Mouse (Mus musculus) NIH3T3 (cell line): ENCODE results near the gene Dnajc22.
A peak's percentile ranks its signal among the peaks of the same experiment; 100 is the strongest.
"Not testable (repeated sequence)": the region's sequence is repeated elsewhere in the genome, so short reads cannot be mapped to it uniquely, and the experiment has no call there.

Experiments used
- DNase-seq: peaks from one replicate; pipeline ENCODE4 v3.0.0-alpha.2; 2012; ENCODE audit warnings: low read depth

Dnajc22 gene

DNA sequence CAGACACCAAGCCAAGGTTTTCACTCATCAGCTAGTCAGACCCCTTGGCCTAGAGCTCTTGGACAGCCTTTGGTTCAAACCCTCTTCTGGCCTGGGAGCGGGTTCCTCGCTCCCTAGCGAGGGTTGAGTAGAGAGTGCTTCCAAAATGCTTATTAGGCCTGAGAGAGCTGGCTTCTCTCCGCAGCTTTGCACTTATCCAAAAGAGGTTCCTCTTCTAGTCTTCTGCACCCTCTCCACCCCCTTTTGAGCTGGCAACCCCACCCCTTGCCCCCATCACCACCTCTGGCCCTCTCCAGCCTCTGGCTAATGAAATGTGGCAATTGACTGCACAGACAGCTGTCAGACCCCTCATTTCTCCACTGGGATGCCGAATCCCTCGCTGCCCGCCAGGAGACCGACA is at the start of gene Dnajc22:
Gene Dnajc22 (plus strand): TSS at position 301 of the 400 bp plus-strand sequence.
- no peak for DNase-seq

DNA sequence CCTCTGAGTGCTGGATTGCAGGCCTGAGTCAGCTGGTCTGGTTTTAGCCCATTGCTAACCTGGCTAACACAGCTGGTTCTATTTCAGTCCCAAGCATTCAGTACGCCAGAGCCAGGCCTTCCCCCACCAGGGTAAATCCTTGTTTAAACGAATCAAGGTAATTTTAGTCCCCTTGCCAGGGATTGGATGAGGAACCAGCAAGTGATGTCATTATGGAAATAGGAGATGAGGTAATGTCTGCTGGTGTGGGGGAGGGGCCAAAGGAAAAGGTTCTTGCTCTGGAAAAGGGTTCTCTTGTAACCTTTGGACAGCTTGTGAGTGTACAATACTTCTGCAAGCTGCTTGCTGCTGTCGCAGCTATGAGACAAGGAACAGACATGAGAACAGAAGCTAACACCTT is 48.1 kb upstream of the Dnajc22 start:
- DNase-seq: peak; percentile 28

- DNase-seq: not testable (repeated sequence)
Measured at GRCm38 (mm10) chr15:99045734-99046133, 47.2 kb upstream of the Dnajc22 start.

GRCm38 (mm10) chr15:99049473-99050253 is 43.3 kb upstream of the Dnajc22 start:
- peak; percentile 82 for DNase-seq

GRCm38 (mm10) chr15:99053373-99053772 is 39.6 kb upstream of the Dnajc22 start:
- peak; percentile 66 for DNase-seq

DNA sequence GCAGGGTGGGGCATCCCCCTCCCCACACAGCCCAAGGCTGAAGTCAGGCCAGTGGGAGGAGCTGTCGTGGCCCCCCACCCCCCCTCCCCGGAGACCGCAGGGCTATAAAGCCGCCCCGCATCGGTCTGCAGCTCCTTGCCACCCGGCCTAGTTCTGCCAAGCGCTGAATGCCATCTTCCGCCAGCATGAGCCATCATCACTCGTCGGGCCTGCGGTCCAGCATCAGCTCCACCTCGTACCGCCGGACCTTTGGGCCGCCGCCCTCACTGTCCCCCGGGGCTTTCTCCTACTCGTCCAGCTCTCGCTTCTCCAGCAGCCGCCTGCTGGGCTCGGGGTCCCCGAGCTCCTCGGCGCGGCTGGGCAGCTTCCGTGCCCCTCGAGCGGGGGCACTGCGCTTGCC is 37.9 kb upstream of the Dnajc22 start, which contains the start of gene Prph:
Gene Prph (plus strand): TSS at position 135 of the 400 bp plus-strand sequence.
- DNase-seq: no peak

DNA sequence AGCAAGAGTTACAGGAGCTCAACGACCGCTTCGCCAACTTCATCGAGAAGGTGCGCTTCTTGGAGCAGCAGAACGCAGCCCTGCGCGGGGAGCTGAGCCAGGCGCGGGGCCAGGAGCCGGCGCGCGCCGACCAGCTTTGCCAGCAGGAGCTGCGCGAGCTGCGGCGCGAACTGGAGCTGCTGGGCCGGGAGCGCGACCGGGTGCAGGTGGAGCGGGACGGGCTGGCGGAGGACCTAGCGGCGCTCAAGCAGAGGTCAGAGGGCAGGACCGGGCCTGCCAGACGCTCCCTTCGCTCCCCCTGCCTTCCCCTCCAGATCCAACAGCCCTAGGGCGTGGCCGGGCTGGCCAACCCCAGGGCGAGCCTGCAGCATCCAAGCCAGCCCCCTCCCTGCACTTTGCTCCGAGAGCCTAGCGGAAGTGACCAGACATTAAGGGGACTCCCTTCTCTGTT is 37.4 kb upstream of the Dnajc22 start:
- no peak for DNase-seq

DNA sequence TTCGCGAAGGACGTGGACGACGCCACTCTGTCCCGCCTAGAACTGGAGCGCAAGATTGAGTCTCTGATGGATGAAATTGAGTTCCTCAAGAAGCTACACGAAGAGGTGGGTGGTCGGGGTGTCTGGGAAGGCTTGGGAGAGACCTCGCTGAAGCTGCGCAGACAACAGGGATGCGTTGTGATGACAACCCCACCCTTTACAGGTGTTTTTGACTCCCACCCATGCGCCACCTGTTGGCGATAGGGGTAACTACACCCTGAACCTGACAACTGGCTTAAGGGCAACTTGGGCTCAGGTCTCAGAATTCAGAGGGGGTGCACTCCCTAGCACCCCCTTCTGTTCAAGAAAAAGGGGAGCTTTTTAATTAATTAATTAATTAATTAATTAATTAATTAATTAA is 36.6 kb upstream of the Dnajc22 start:
- peak; percentile 38 for DNase-seq

DNA sequence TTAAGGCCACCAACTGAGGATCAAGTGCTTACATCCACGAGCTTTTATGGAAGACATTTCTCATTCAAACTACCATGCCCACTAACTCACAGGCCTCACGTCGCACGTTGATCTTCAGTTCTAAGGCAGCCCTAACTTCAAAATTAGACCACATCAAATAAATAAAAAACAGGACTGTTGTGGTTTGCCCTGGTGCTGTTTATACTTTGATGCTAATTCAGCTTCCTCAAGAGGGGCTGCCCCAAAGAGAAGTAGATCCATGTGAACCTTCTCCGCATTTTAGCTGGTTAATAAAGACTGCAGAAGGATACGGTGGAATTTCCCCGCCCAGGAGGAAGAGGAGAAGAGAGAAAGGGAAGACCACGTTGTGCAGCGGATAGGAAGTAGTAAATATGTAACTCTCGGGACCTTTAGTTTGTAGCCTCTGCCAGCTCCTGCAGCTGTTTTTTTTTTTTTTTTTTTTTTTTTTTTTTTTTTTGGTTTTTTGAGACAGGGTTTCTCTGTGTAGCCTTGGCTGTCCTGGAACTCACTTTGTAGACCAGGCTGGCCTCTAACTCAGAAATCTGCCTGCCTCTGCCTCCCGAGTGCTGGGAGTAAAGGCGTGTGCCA is 27.3 kb upstream of the Dnajc22 start:
- no peak for DNase-seq

DNA sequence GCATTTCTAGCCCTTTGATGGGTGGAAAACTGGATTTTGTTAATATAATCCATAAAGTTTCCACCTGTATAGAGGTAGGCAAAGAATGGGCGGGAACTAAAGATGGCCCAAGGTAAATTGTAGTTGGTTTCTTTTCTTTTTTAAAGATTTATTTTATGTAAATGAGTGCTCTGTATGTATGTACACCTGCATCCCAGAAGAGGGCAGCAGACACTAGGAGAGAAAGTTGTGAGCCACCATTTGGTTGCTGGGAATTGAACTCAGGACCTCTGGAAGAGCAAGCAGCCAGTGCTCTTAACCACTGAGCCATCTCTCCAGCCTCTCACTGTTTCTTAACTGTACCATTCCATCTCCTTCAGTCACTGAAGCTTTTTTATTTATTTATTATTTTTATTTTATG is 21.0 kb upstream of the Dnajc22 start:
- DNase-seq: no peak

- DNase-seq: no peak
Measured at GRCm38 (mm10) chr15:99074019-99074599, 18.9 kb upstream of the Dnajc22 start, which contains the start of gene Troap. Troap (plus strand) TSS chr15:99074575.

GRCm38 (mm10) chr15:99074600-99075333 is 18.2 kb upstream of the Dnajc22 start:
- peak; percentile 99 for DNase-seq

DNA sequence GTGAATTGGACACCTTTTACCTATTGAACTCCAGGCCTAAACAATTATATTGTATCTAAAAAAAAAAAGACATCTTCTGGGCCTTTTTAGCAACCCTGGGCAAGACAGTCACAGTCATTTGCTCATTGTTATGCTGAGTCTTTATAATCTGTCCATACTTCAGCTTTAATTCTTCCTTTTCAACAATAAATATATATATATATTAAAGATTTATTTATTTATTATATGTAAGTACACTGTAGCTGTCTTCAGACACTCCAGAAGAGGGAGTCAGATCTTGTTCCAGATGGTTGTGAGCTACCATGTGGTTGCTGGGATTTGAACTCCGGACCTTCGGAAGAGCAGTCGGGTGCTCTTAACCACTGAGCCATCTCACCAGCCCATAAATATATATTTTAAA is 17.0 kb upstream of the Dnajc22 start:
- not testable (repeated sequence) for DNase-seq

DNA sequence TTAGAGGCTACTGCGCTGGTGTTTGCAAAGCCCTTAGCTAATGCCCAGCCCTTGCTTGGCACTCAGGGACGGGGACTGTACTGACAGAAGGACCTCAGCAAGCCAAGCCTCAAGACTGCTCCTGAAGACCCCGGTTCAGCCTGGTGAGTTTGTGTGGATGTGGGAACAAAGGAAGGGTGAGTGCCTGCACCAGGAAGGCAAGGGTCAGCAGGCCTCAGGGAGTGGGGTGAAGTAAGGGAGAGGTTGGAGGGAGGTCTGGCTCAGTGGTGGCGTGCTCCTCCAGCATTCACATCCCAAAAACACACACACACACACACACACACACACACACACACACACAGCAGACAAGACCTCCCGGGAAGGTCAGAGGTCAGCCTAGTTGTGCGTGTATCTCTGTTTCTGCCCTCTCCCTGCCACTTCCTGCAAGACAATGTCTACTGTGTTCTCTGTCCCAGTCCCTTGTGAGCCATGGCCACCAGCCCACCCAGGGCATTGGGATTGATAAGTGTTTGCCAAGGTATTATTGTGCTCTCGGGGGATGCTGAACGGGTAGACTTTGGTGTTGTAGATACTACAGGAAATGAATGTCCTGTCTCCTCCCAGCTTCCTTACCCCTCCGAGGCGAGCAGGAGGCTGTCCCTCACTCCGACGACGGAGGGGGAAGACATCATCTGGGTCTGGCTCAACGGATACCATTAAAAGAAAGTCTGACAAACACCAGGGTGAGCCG is 14.6 kb upstream of the Dnajc22 start:
- no peak for DNase-seq

DNA sequence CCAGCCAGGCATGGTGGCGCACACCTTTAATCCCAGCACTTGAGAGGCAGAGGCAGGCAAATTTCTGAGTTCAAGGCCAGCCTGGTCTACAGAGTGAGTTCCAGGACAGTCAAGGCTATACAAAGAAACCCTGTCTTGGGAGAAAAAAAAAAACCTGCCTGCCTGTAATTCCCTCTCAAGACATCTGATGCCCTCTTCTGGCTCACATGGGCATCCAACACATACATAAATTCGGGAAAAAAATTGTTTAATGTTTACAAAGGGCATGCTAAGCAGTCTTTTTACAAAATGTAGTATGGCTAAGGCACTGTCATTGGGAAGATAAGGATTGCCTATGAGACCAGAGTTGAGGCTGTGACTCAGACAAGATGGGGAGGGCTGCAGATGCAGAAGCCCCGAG is 13.2 kb upstream of the Dnajc22 start:
- DNase-seq: peak; percentile 39

DNA sequence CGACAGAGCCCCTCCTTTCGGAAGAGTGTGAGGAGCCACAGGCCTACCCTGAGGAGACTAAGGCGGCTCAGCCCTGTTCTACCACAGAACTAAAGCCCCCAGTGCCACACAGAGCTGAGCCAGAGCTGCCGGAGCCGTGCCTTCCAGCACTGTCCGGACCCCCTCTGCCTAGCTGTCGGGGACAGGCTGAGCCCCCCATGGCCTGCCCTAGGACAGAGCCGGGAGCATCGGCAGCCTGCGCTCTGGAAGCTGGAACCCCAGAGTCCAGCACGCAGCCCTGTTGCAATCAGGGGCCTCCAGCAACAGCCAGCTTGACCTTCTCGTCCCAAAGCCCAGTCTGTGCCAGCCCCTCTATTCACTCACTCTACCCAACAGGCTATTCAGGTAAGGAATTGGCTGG is 10.6 kb upstream of the Dnajc22 start:
- DNase-seq: no peak

DNA sequence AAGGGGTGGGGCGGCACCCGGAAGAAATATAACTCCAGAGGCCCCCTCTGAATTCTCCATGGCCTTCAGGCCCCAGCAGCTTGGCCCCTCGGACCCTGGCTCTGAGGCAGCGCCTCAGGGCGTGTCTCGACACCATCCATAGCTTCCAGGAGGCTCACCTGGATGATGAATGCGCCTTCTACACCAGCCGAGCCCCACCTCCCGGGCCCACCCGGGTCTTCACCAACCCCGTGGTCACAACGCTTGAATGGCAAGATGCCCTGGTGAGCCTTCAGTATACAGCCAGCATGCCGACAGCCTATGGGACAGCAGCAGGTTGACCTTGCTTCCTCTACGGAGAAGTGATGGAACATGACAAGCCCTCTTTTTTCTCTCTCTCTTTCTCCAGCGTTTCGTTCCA is 10.1 kb upstream of the Dnajc22 start:
- DNase-seq: no peak

DNA sequence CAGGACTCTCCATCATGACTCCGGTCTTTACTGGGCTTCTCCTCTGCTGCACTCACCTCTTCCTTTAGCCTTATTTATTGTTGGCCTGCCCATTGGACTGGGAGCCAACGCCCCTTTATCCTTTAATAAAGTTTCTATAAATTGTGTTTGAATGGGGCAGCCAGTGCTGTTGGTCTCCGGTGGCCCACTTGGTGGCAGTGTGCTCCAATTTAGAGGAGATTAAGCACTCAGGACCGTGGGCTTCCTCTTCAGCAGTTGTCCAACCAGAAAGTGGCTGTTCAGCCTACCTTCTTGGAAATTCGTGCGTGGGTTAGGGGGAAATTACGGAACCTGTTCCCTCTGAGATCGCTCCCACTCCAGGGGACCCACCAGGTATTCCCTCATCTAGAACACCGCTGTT is 9.7 kb upstream of the Dnajc22 start:
- DNase-seq: peak; percentile 80

DNA sequence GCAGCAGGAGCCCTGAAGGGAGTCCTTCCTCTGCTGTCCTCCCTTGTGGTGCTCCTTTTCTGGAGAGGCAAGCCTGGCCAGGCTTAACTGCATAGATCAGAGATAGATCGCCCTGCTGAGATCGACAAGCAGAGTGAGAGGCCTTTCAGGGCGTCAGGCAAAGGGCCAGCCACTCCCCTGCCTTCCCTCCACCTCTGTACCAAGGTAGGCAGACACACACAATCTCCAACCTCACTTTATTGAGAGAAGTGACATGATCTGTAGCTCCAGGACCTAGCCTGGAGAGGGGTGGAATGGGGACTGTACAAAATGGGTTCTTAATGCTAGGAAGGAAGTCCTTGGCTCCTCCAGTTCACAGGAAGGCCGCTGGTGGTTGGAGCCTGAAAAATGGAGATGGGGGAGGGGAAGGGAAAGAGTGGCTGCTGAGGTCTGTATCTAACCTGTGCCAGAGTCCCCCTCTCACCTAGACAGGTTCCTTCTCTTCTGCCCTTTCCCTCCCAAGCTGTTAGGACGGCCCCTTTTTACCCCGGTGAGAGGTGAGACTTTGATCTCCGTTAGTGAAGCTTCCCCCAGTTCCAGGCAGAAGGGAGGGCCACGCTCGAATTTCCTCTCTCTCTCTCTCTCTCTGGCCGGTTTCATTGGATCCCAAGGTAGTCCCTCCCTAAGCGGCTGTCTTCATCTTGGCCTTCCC is 9.0 kb upstream of the Dnajc22 start:
- no peak for DNase-seq

DNA sequence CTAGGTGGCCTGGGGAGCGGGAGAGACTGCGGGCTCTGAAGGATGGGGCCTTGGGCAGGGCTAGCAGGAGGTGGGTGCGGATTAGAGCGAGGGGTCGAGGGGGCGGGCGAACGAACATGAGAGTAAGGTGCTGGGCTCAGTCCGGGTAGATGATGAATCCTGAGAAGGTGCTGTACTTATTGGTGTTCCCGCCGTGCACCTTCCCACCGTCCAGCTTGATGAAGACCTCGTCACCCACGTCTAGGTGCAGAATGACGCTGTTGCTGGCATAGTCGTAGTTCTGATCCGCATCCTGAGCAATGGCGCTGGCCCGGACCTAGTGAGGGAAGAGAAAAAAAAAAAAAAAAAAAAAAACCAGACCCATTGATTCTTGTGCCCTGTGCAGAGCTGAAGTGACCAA is 8.4 kb upstream of the Dnajc22 start:
- DNase-seq: no peak

DNA sequence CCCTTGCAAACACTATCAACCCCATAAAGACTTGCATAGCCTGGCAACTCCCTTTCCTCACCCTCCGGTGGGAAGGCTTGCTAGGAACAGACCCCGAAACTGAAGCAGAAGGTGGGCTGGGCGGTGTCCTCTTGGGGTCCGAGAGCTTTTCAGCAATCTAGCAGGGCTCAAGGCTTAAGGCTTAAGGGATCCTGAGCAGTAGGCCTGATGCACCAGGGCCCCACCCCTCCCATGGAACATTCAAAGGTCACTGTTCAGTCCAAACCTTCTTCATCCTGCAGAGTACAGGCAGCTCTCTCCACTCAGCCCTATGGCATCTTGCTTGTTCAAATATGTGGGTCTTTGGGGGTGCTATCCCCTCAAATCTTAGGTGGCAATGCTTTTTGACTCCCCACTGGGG is 7.0 kb upstream of the Dnajc22 start:
- DNase-seq: no peak
